Mouse (Mus musculus) midbrain, embryonic 11.5 days (tissue): ENCODE results near the gene Higd1c. TPM values are rescaled to one million over a fixed set of nuclear protein-coding genes. Genes with fewer than 3 reads are reported as not detected.

ENCODE experiments used
- ATAC-seq: fragments of 200-750 bp; cut with Nextera tagmentation; 2 replicates; pipeline ENCODE4 v1.8.0; 2017; ENCODE audit warnings: moderate TSS enrichment, moderate library complexity; ENCODE audit not compliant: low FRiP score
- DNase-seq: peaks from one replicate; pipeline ENCODE4 v3.0.0; 2015; ENCODE audit warnings: low spot score; ENCODE audit errors: missing footprints
- H3K27ac ChIP-seq: fragments of 300-500 bp; sonication (generic); 2 replicates; pipeline ENCODE4 v1.5.1; 2014; ENCODE audit warnings: low read depth, low read length
- H3K27me3 ChIP-seq: fragments of 300-500 bp; sonication (generic); 2 replicates; pipeline ENCODE4 v1.6.1; 2014; ENCODE audit warnings: mild to moderate bottlenecking, low read length, moderate library complexity, mixed read lengths; ENCODE audit not compliant: control insufficient read depth, insufficient read depth
- H3K36me3 ChIP-seq: fragments of 300-500 bp; sonication (generic); 2 replicates; pipeline ENCODE4 v1.6.1; 2014; ENCODE audit warnings: mild to moderate bottlenecking, low read length, moderate library complexity, mixed read lengths; ENCODE audit not compliant: control insufficient read depth, insufficient read depth
- H3K4me1 ChIP-seq: fragments of 300-500 bp; sonication (generic); 2 replicates; pipeline ENCODE4 v1.6.1; 2014; ENCODE audit warnings: low read length; ENCODE audit not compliant: control insufficient read depth, insufficient read depth
- H3K4me2 ChIP-seq: fragments of 300-500 bp; sonication (generic); 2 replicates; pipeline ENCODE4 v1.6.1; 2014; ENCODE audit warnings: mild to moderate bottlenecking, moderate library complexity
- H3K4me3 ChIP-seq: fragments of 300-500 bp; sonication (generic); 2 replicates; pipeline ENCODE4 v1.5.1; 2014; ENCODE audit warnings: low read depth, low read length
- H3K9ac ChIP-seq: fragments of 300-500 bp; sonication (generic); 2 replicates; pipeline ENCODE4 v1.6.1; 2014; ENCODE audit warnings: low read length
- H3K9me3 ChIP-seq: fragments of 300-500 bp; sonication (generic); 2 replicates; pipeline ENCODE4 v1.6.1; 2016; ENCODE audit warnings: low read length; ENCODE audit not compliant: control insufficient read depth
- WGBS: fragments of 180-500 bp; shearing (Covaris S2); extraction: QIAGEN DNeasy Blood & Tissue Kit; methylation state at CpG from one replicate; pipeline ENCODE4 v1.1.7; 2014; 5-methylcytosine and 5-hydroxymethylcytosine counted together
- polyA plus RNA-seq: library from polyadenylated mRNA; unstranded; fragments of >200 nt; fragmentation: Nextera tagmentation; extraction: Ambion mirVana; gene quantifications from 2 replicates; pipeline ENCODE4 v1.2.1, GENCODE M21; 2014

The Higd1c gene
- polyA plus RNA-seq, 1 experiment from 2014 or later = not detected

DNA sequence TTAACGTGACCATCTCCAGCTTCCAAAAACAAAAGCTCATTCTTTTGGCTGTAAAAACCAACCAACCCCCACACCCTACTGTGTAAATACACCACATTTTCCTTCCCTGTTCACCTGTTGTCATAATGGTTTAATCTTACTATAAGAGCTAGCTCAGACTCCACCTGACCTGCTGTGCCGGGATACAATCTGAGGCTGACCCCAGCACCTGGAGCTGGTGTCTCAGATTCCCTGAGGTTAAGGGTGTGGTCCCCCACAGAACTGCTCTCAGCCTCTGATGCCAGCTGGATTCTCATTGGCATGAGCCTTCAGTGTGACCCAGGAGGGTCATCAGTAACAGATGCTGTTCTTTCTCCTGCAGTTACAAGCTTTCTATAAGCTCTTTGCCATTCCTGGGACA lies 15.8 kb downstream of the Higd1c start:
- Histone ChIP-seq H3K4me1 (no peaks in the 10 kb centered on the region), H3K9ac (no peak overlapping the region), H3K27ac (no peak overlapping the region), H3K4me2 (no peak overlapping the region), H3K4me3 (no peak overlapping the region), H3K27me3 (no peaks in the 10 kb centered on the region), H3K36me3 (no peaks in the 10 kb centered on the region), H3K9me3 (no peaks in the 10 kb centered on the region)
- WGBS = 84% methylated on average over 2 of the region's 2 CpGs
- DNase-seq (no peak), ATAC-seq (no peak)

DNA sequence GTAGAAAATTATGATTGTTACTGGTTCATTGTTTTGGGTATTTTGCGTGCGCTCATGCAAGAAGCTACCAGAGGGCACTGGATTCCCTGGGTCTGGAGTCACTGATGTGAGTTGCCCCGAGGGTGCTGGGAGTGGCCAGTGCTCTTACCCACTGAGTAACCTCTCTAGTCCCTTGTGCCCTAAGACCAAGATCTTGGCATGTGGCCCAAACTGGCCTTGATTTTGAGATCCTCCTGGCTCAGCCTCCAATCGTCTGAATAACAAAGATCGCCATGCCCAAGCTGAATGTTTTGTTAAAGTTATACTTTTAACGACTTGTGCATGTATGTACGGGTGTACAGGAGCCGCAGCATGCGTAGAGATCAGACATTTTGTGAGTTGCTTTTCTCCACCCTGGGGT lies 21.4 kb downstream of the Higd1c start:
- H3K4me3 ChIP-seq = no peak overlapping the region
- no peak overlapping the region for H3K9ac ChIP-seq
- H3K4me2 ChIP-seq = no peak overlapping the region
- H3K27ac ChIP-seq = no peak overlapping the region
- ATAC-seq (no peak), DNase-seq (no peak)
- no peaks in the 10 kb centered on the region for H3K4me1 ChIP-seq
- WGBS = 95% methylated on average over 9 of the region's 9 CpGs
- H3K36me3 ChIP-seq = no peaks in the 10 kb centered on the region
- H3K27me3 ChIP-seq = no peaks in the 10 kb centered on the region
- no peaks in the 10 kb centered on the region for H3K9me3 ChIP-seq

DNA sequence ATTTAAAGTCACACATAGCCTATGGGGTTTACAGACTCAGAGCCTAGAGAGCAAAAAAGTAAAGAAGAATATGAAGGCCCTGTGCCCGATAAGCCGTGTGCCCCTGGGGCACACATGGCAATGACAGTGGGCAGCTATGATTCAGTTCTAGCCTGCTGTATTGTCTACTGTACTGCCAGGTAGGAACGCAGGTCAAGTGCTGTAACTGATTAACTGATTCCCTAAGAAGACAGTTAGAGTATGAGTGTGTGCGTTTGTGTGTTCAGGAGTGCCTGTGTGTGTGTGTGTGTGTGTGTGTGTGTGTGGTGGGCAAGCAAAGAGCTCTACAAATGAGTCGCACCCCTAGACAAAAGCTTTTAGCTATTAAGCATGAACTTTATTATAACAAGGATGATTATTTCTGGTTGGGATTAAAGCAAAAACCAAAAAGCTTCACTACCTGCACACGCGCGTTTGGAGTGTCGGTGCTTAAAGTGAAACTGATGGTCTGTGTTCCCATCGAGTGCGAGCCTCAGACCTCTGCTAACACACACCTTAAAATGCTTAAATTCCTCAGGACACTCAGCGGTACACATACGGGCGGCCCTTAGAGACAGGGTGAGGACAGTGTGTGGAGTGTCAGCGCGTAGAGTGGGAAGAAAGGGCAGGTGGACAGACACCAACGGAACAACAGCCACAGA lies 23.3 kb downstream of the Higd1c start:
- Histone ChIP-seq H3K4me2 (no peak overlapping the region), H3K9me3 (no peaks in the 10 kb centered on the region), H3K27me3 (no peaks in the 10 kb centered on the region), H3K9ac (no peak overlapping the region), H3K4me3 (no peak overlapping the region), H3K27ac (no peak overlapping the region), H3K4me1 (no peaks in the 10 kb centered on the region), H3K36me3 (no peaks in the 10 kb centered on the region)
- WGBS = 95% methylated on average over 17 of the region's 17 CpGs
- ATAC-seq = no peak
- no peak for DNase-seq

DNA sequence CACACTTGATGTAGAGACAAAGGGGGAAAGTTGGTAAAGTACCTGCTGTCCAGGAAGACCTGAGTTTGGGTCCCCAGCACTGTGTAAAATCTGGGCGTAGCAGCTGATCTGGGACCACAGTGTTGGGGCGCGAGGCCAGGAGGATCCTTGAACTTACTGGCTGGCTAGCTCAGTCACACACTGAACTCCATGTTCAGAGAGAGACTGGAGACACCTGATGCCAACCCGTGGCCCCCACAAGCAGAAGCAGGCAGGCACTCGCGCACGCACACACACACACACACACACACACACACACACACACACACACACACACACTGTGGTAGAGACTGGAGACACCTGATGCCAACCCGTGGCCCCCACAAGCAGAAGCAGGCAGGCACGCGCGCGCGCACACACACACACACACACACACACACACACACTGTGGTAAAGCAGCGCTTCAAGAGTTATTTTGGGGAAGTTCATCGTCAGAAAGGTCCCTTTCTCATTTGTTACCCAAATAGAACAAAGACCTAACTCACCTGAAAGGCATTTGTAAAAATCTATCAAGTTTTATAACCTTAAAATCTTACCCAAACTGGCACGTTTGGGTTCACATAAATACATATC lies 24.0 kb downstream of the Higd1c start:
- no peak overlapping the region for H3K4me3 ChIP-seq
- H3K9ac ChIP-seq = no peak overlapping the region
- H3K27ac ChIP-seq = no peak overlapping the region
- H3K4me1 ChIP-seq = no peaks in the 10 kb centered on the region
- no peaks in the 10 kb centered on the region for H3K27me3 ChIP-seq
- DNase-seq = no peak
- H3K4me2 ChIP-seq = no peak overlapping the region
- H3K36me3 ChIP-seq = no peaks in the 10 kb centered on the region; the same call in 1 of the 2 replicates
- ATAC-seq = no peak
- WGBS = 92% methylated on average over 14 of the region's 16 CpGs
- H3K9me3 ChIP-seq = no peaks in the 10 kb centered on the region

DNA sequence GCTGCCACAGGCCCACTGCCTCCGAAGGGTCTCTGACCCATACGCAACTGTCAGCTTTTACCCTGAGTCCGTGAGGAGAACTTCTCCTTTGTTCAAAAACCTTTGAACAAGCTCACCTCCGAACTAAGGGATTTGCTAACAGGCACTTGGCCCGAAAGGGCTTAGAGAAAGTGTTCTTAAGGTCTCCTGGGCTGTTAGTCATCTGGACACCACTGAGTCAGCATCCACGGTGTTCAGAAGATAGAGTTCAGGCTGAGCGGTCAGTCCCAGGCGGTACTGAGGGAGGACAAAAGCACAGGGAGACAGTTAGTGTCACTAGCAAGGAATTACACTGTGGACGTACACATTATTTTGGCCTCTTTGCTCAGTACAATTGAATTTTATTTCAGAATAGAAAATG lies 24.5 kb downstream of the Higd1c start:
- no peak for ATAC-seq
- Histone ChIP-seq H3K27ac (no peak overlapping the region), H3K36me3 (peaks cover 4% of the 10 kb centered on the region; the same call in 1 of the 2 replicates), H3K4me3 (no peak overlapping the region), H3K9ac (no peak overlapping the region), H3K4me1 (no peaks in the 10 kb centered on the region), H3K27me3 (no peaks in the 10 kb centered on the region), H3K4me2 (no peak overlapping the region), H3K9me3 (no peaks in the 10 kb centered on the region)
- 67% methylated on average over 9 of the region's 9 CpGs for WGBS
- no peak for DNase-seq

DNA sequence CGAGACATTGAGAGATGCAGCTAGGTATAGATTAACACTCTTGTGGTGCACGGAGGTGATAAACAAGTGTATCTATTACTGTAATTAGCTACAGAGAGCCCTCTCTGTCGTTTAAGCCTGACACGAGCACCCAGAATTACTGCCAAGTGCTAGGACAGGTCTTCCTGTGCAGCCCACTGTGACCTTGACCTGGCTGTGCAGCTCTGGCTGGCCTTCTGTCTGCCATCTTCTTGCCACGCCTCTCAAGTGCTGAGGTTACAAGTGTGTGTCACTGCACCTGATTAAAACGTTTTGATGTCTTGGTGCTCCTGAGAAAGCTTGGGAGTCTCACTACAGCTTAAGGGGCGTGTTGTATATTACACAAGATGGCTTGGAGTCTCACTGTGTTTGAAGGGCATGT lies 26.7 kb downstream of the Higd1c start:
- Histone ChIP-seq H3K4me1 (no peaks in the 10 kb centered on the region), H3K4me3 (no peak overlapping the region), H3K27ac (no peak overlapping the region), H3K36me3 (peaks cover 5% of the 10 kb centered on the region; the same call in 1 of the 2 replicates), H3K27me3 (no peaks in the 10 kb centered on the region), H3K9me3 (no peaks in the 10 kb centered on the region), H3K9ac (no peak overlapping the region), H3K4me2 (no peak overlapping the region)
- ATAC-seq (no peak), DNase-seq (no peak)
- 84% methylated on average over 7 of the region's 7 CpGs for whole genome bisulfite sequencing

DNA sequence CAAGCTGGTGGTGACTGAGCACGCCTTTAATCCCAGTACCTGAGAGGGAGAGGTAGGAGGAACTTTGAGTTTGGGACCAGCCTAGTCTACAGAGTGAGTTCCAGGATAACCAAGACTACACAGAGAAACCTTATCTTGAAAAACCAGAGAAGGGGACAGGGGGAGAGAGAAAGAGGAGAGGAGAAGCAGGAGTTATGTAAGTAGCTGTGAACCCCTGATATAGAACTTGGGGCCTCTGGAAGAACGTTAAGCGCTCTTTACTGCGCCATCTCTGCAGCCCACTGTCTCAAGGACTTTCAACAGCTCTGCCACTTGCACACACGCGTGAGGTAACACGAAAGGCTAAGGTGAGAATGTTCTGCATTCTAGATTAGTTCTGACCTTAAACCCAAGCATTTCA lies 27.3 kb downstream of the Higd1c start:
- no peak overlapping the region for H3K27ac ChIP-seq
- H3K4me1 ChIP-seq = no peaks in the 10 kb centered on the region
- peaks cover 5% of the 10 kb centered on the region; the same call in 1 of the 2 replicates for H3K36me3 ChIP-seq
- no peaks in the 10 kb centered on the region for H3K9me3 ChIP-seq
- no peak overlapping the region for H3K4me3 ChIP-seq
- no peak for DNase-seq
- no peak for ATAC-seq
- 89% methylated on average over 7 of the region's 7 CpGs for WGBS
- no peaks in the 10 kb centered on the region for H3K27me3 ChIP-seq
- no peak overlapping the region for H3K4me2 ChIP-seq
- no peak overlapping the region for H3K9ac ChIP-seq

DNA sequence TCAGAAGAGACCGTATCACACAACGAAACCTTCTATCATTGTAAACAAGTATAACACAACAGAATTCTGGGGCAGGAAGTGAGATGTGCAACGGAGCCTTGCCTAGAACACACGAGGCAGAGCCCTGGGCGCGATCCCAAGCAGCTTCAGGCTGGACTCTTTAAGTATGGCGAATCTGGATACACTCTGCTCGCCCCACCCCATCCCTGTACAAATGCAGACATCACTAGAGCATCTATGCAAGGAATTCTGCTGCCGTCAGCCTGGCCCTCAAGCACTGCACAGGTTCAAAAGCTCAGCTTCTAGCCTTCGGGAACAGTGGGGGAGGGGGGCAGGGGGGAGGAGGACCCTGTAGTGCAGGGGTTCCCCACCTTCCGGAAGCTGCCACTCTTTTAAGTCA lies 28.7 kb downstream of the Higd1c start:
- DNase-seq (no peak), ATAC-seq (no peak)
- Histone ChIP-seq H3K4me1 (no peaks in the 10 kb centered on the region), H3K9ac (no peak overlapping the region), H3K9me3 (no peaks in the 10 kb centered on the region), H3K4me2 (no peak overlapping the region), H3K36me3 (peaks cover 12% of the 10 kb centered on the region), H3K4me3 (no peak overlapping the region), H3K27ac (no peak overlapping the region), H3K27me3 (no peaks in the 10 kb centered on the region)
- 91% methylated on average over 11 of the region's 11 CpGs for WGBS

DNA sequence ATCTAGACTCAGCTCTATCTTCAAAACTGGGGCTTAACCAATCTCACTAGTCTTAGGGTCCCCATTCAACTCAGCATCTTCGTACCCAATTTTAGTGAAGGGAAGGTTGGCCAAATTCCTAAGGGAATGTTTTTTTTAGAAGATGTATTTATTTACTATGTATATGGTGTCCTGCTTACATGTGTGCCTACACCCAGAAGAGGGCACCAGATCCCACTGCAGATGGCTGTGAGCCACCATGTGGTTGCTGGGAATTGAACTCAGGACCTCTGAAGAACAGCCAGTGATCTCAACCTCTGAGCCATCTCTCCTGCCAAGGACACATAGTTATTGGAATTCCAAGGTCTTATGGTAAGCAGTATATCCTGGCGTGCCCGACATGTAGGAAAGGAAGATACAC lies 31.2 kb downstream of the Higd1c start:
- 96% methylated on average over 3 of the region's 3 CpGs for WGBS
- H3K4me2 ChIP-seq = no peak overlapping the region
- DNase-seq (no peak), ATAC-seq (no peak)
- no peaks in the 10 kb centered on the region for H3K27me3 ChIP-seq
- H3K36me3 ChIP-seq = peaks cover 26% of the 10 kb centered on the region
- H3K9ac ChIP-seq = no peak overlapping the region
- H3K4me3 ChIP-seq = no peak overlapping the region
- H3K27ac ChIP-seq = no peak overlapping the region
- no peaks in the 10 kb centered on the region for H3K9me3 ChIP-seq
- H3K4me1 ChIP-seq = no peaks in the 10 kb centered on the region
